Mouse (Mus musculus): ENCODE results near the gene Dnm2. TPM values are rescaled to one million over a fixed set of nuclear protein-coding genes. Genes with fewer than 3 reads are reported as not detected.
"Not testable (repeated sequence)": the region's sequence is repeated elsewhere in the genome, so short reads cannot be mapped to it uniquely, and the experiment has no call there.

Gene Dnm2
- polyA plus RNA-seq, 1 experiment from 2014 or later: 72.7 TPM

GRCm38 (mm10) chr9:21455103-21455770 is 30.5 kb downstream of the Dnm2 start:
- H3K36me3 ChIP-seq (ENCODE audit: control insufficient read depth, insufficient read depth, low read length): no peaks in the 10 kb centered on the region
- H3K9me3 ChIP-seq (ENCODE audit: control insufficient read depth, low read length): no peaks in the 10 kb centered on the region
- ATAC-seq (replicated peaks; ENCODE audit: low FRiP score) (no peak), DNase-seq (ENCODE audit: low spot score) (no peak)
- H3K4me2 ChIP-seq: no peak overlapping the region
- H3K4me1 ChIP-seq (replicated peaks; ENCODE audit: control insufficient read depth, insufficient read depth, low read length): peaks cover 33% of the 10 kb centered on the region
- WGBS: 54% methylated on average over 4 of the region's 4 CpGs
- no peak overlapping the region for H3K9ac ChIP-seq (ENCODE audit: low read depth, low read length)
- H3K4me3 ChIP-seq (ENCODE audit: low read depth, low read length): no peak overlapping the region
- H3K27me3 ChIP-seq (replicated peaks; ENCODE audit: control insufficient read depth, insufficient read depth, low read length): no peaks in the 10 kb centered on the region
- no peak overlapping the region for H3K27ac ChIP-seq (ENCODE audit: low read depth, low read length)

GRCm38 (mm10) chr9:21456246-21456929 is 31.7 kb downstream of the Dnm2 start:
- H3K36me3 ChIP-seq (ENCODE audit: control insufficient read depth, insufficient read depth, low read length): 0 out of 2 replicates have a peak, but pooled peaks cover 2% of the 10 kb centered on the region
- no peak overlapping the region for H3K9ac ChIP-seq (ENCODE audit: low read depth, low read length)
- H3K9me3 ChIP-seq (ENCODE audit: control insufficient read depth, low read length): no peaks in the 10 kb centered on the region
- ATAC-seq (replicated peaks; ENCODE audit: low FRiP score) (no peak), DNase-seq (ENCODE audit: low spot score) (no peak)
- peaks cover 25% of the 10 kb centered on the region for H3K4me1 ChIP-seq (replicated peaks; ENCODE audit: control insufficient read depth, insufficient read depth, low read length)
- no peak overlapping the region for H3K4me3 ChIP-seq (ENCODE audit: low read depth, low read length)
- no peak overlapping the region for H3K27ac ChIP-seq (ENCODE audit: low read depth, low read length)
- H3K4me2 ChIP-seq: no peak overlapping the region
- no peaks in the 10 kb centered on the region for H3K27me3 ChIP-seq (replicated peaks; ENCODE audit: control insufficient read depth, insufficient read depth, low read length)
- 82% methylated on average over 7 of the region's 7 CpGs for WGBS

- no peaks in the 10 kb centered on the region for H3K9me3 ChIP-seq (ENCODE audit: control insufficient read depth, low read length)
- no peak overlapping the region for H3K9ac ChIP-seq (ENCODE audit: low read depth, low read length)
- no peaks in the 10 kb centered on the region for H3K27me3 ChIP-seq (replicated peaks; ENCODE audit: control insufficient read depth, insufficient read depth, low read length)
- H3K27ac ChIP-seq (ENCODE audit: low read depth, low read length): no peak overlapping the region
- no peak overlapping the region for H3K4me2 ChIP-seq
- H3K4me1 ChIP-seq (replicated peaks; ENCODE audit: control insufficient read depth, insufficient read depth, low read length): peaks cover 20% of the 10 kb centered on the region
- no peak for ATAC-seq (replicated peaks; ENCODE audit: low FRiP score)
- no peak for DNase-seq (ENCODE audit: low spot score)
- WGBS: 67% methylated on average over 10 of the region's 10 CpGs
- 0 out of 2 replicates have a peak, but pooled peaks cover 2% of the 10 kb centered on the region for H3K36me3 ChIP-seq (ENCODE audit: control insufficient read depth, insufficient read depth, low read length)
- no peak overlapping the region for H3K4me3 ChIP-seq (ENCODE audit: low read depth, low read length)
Measured at GRCm38 (mm10) chr9:21456930-21457634, 32.4 kb downstream of the Dnm2 start.

- Histone ChIP-seq H3K4me1 (replicated peaks; ENCODE audit: control insufficient read depth, insufficient read depth, low read length) (peaks cover 15% of the 10 kb centered on the region), H3K9me3 (ENCODE audit: control insufficient read depth, low read length) (no peaks in the 10 kb centered on the region), H3K27me3 (replicated peaks; ENCODE audit: control insufficient read depth, insufficient read depth, low read length) (no peaks in the 10 kb centered on the region), H3K9ac (ENCODE audit: low read depth, low read length) (no peak overlapping the region), H3K36me3 (ENCODE audit: control insufficient read depth, insufficient read depth, low read length) (peaks cover 2% of the 10 kb centered on the region), H3K4me2 (no peak overlapping the region), H3K27ac (ENCODE audit: low read depth, low read length) (no peak overlapping the region), H3K4me3 (ENCODE audit: low read depth, low read length) (no peak overlapping the region)
- ATAC-seq (replicated peaks; ENCODE audit: low FRiP score): no peak
- WGBS: 91% methylated on average over 3 of the region's 3 CpGs
- DNase-seq (ENCODE audit: low spot score): no peak
Measured at GRCm38 (mm10) chr9:21458821-21459220, 34.1 kb downstream of the Dnm2 start.

GRCm38 (mm10) chr9:21460400-21460940 is 35.8 kb downstream of the Dnm2 start:
- H3K27ac ChIP-seq (ENCODE audit: low read depth, low read length): no peak overlapping the region
- ATAC-seq (replicated peaks; ENCODE audit: low FRiP score): no peak
- 85% methylated on average over 3 of the region's 3 CpGs for WGBS
- no peaks in the 10 kb centered on the region for H3K9me3 ChIP-seq (ENCODE audit: control insufficient read depth, low read length)
- no peak overlapping the region for H3K4me3 ChIP-seq (ENCODE audit: low read depth, low read length)
- H3K27me3 ChIP-seq (replicated peaks; ENCODE audit: control insufficient read depth, insufficient read depth, low read length): no peaks in the 10 kb centered on the region
- H3K9ac ChIP-seq (ENCODE audit: low read depth, low read length): 0 out of 2 replicates have a peak overlapping the region, but pooled peaks have one; percentile 12
- H3K36me3 ChIP-seq (ENCODE audit: control insufficient read depth, insufficient read depth, low read length): peaks cover 2% of the 10 kb centered on the region
- no peak for DNase-seq (ENCODE audit: low spot score)
- H3K4me2 ChIP-seq: no peak overlapping the region
- H3K4me1 ChIP-seq (replicated peaks; ENCODE audit: control insufficient read depth, insufficient read depth, low read length): peaks cover 10% of the 10 kb centered on the region

- peaks cover 10% of the 10 kb centered on the region for H3K4me1 ChIP-seq (replicated peaks; ENCODE audit: control insufficient read depth, insufficient read depth, low read length)
- H3K27ac ChIP-seq (ENCODE audit: low read depth, low read length): no peak overlapping the region; the same call in 1 of the 2 replicates
- peak overlapping the region; percentile 33 for H3K4me2 ChIP-seq
- ATAC-seq (replicated peaks; ENCODE audit: low FRiP score) (peak; percentile 45), DNase-seq (ENCODE audit: low spot score) (no peak)
- H3K36me3 ChIP-seq (ENCODE audit: control insufficient read depth, insufficient read depth, low read length): peaks cover 14% of the 10 kb centered on the region
- H3K9ac ChIP-seq (ENCODE audit: low read depth, low read length): peak overlapping the region; percentile 50; the same call in 1 of the 2 replicates
- H3K27me3 ChIP-seq (replicated peaks; ENCODE audit: control insufficient read depth, insufficient read depth, low read length): no peaks in the 10 kb centered on the region
- 38% methylated on average over 5 of the region's 5 CpGs for WGBS
- no peaks in the 10 kb centered on the region for H3K9me3 ChIP-seq (ENCODE audit: control insufficient read depth, low read length)
- no peak overlapping the region for H3K4me3 ChIP-seq (ENCODE audit: low read depth, low read length)
Measured at GRCm38 (mm10) chr9:21463138-21463590, 38.5 kb downstream of the Dnm2 start.

GRCm38 (mm10) chr9:21463766-21464564 is 39.3 kb downstream of the Dnm2 start:
- Histone ChIP-seq H3K27ac (ENCODE audit: low read depth, low read length) (no peak overlapping the region), H3K9ac (ENCODE audit: low read depth, low read length) (no peak overlapping the region; the same call in 1 of the 2 replicates), H3K36me3 (ENCODE audit: control insufficient read depth, insufficient read depth, low read length) (peaks cover 14% of the 10 kb centered on the region), H3K4me2 (no peak overlapping the region), H3K9me3 (ENCODE audit: control insufficient read depth, low read length) (no peaks in the 10 kb centered on the region), H3K27me3 (replicated peaks; ENCODE audit: control insufficient read depth, insufficient read depth, low read length) (no peaks in the 10 kb centered on the region), H3K4me3 (ENCODE audit: low read depth, low read length) (no peak overlapping the region), H3K4me1 (replicated peaks; ENCODE audit: control insufficient read depth, insufficient read depth, low read length) (peaks cover 10% of the 10 kb centered on the region)
- 81% methylated on average over 3 of the region's 3 CpGs for WGBS
- ATAC-seq (replicated peaks; ENCODE audit: low FRiP score): no peak
- no peak for DNase-seq (ENCODE audit: low spot score)

- not testable (repeated sequence) for H3K27me3 ChIP-seq (replicated peaks; ENCODE audit: control insufficient read depth, insufficient read depth, low read length); H3K27ac ChIP-seq (ENCODE audit: low read depth, low read length); DNase-seq (ENCODE audit: low spot score); H3K4me2 ChIP-seq; ATAC-seq (replicated peaks; ENCODE audit: low FRiP score); H3K9me3 ChIP-seq (ENCODE audit: control insufficient read depth, low read length); H3K4me3 ChIP-seq (ENCODE audit: low read depth, low read length); H3K9ac ChIP-seq (ENCODE audit: low read depth, low read length)
- WGBS: 89% methylated on average over 7 of the region's 7 CpGs
- Histone ChIP-seq H3K4me1 (replicated peaks; ENCODE audit: control insufficient read depth, insufficient read depth, low read length) (peaks cover 10% of the 10 kb centered on the region), H3K36me3 (ENCODE audit: control insufficient read depth, insufficient read depth, low read length) (peaks cover 14% of the 10 kb centered on the region)
Measured at GRCm38 (mm10) chr9:21464565-21464928, 39.8 kb downstream of the Dnm2 start.

Data from liver, embryonic 11.5 days (tissue).